Mouse (Mus musculus): Measurements from ENCODE around the gene Mpst.

DNA sequence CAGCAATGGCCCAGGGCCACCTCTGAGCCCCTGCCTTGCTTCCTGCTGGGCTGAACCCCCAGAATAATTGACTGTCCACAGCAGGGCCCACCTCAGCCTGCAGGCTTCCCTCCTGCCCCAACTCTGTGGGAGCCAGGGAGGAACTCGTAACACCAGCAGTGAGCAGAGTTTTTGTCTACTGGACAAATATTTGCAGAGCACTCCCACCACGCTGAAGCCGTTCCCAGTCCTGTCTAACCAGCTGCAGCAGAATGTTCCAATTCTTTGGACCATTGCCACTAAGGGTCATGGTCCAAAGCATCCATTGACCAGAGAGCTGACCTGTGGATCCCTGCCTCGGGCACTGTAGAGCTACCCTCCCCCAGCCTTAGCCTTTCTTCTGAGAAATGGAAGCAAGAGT, 10.7 kb downstream of the Mpst start:
- TF ChIP-seq POLR2A (IDR thresholded peaks at IDR 0.05; ENCODE audit: control insufficient read depth, low read depth, low read length) (no peak), CTCF (IDR thresholded peaks at IDR 0.05; ENCODE audit: control insufficient read depth, insufficient read depth, insufficient replicate concordance, low read depth, low read length) (no peak)

Measured in testis, adult 2 months (tissue).